Mouse (Mus musculus) heart, postnatal 0 days (tissue): ENCODE measurements around the gene Itpr1.

Experiments
- CTCF ChIP-seq: IDR thresholded peaks from 2 replicates; pipeline ENCODE4 v1.5.1; 2016; ENCODE audit warnings: antibody characterized with exemption, control low read depth, low read depth
- EP300 ChIP-seq: IDR thresholded peaks from 2 replicates; pipeline ENCODE4 v1.6.1; 2016; ENCODE audit warnings: antibody characterized with exemption, low read depth

DNA sequence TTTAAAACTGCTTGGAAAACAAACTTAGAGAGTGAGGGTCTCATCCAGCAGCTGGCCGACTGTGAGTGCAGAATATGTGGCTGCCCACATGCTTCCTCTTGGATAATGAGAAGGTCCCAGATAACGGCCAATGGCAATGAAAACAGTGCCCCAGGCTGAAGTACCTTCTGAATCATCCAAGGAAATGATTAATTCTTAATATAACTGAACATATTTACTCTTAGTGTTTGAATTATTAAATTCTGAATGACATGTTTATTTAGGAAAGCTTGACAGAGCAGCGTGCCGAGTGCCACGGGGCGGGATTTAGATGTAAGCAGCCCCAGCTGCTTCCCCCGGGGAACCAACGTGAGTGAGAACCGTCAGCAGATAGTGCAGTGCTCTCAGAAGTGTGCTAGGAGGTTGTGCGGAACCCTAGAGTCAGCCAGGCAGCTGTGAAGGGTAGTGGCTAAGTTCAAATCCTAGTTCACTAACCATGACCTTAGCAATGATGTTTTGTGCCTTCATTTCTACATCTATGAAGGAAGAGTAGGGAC lies 274.5 kb downstream of the Itpr1 start:
- no peak for TF ChIP-seq CTCF
- no peak for TF ChIP-seq EP300
